Mouse (Mus musculus) embryonic facial prominence, embryonic 14.5 days (tissue): ENCODE measurements around the gene Antxr2. TPM values are rescaled to one million over a fixed set of nuclear protein-coding genes. Genes with fewer than 3 reads are reported as not detected.

Source experiments
- ATAC-seq: fragments of 200-750 bp; cut with Nextera tagmentation; 2 replicates; pipeline ENCODE4 v1.8.0; 2017; ENCODE audit warnings: low read depth, moderate number of reproducible peaks, moderate TSS enrichment
- DNase-seq: peaks from one replicate; pipeline ENCODE4 v3.0.0-alpha.2; 2015; ENCODE audit warnings: low spot score
- H3K27ac ChIP-seq: fragments of 300-500 bp; sonication (generic); replicated peaks from 2 replicates; pipeline ENCODE4 v1.5.1; 2014; ENCODE audit warnings: low read depth, mild to moderate bottlenecking, low read length, moderate library complexity
- H3K27me3 ChIP-seq: fragments of 300-500 bp; sonication (generic); replicated peaks from 2 replicates; pipeline ENCODE4 v1.6.1; 2014; ENCODE audit warnings: low read length; ENCODE audit not compliant: control insufficient read depth, insufficient read depth
- H3K36me3 ChIP-seq: fragments of 300-500 bp; sonication (generic); 2 replicates; pipeline ENCODE4 v1.6.1; 2014; ENCODE audit warnings: low read length, mixed read lengths; ENCODE audit not compliant: control insufficient read depth, insufficient read depth
- H3K4me1 ChIP-seq: fragments of 300-500 bp; sonication (generic); 2 replicates; pipeline ENCODE4 v1.6.1; 2014; ENCODE audit warnings: antibody characterized with exemption, low read length; ENCODE audit not compliant: control insufficient read depth, insufficient read depth
- H3K4me2 ChIP-seq: fragments of 300-500 bp; sonication (generic); 2 replicates; pipeline ENCODE4 v1.6.1; 2014; ENCODE audit warnings: low read depth, mild to moderate bottlenecking, low read length, moderate library complexity, mixed read lengths
- H3K4me3 ChIP-seq: fragments of 300-500 bp; sonication (generic); 2 replicates; pipeline ENCODE4 v1.5.1; 2014; ENCODE audit warnings: low read depth, mild to moderate bottlenecking, low read length
- H3K9ac ChIP-seq: fragments of 300-500 bp; sonication (generic); 2 replicates; pipeline ENCODE4 v1.6.1; 2014; ENCODE audit warnings: low read depth, mild to moderate bottlenecking, low read length, moderate library complexity, mixed read lengths
- H3K9me3 ChIP-seq: fragments of 300-500 bp; sonication (generic); 2 replicates; pipeline ENCODE4 v1.6.1; 2016; ENCODE audit warnings: low read length; ENCODE audit not compliant: control insufficient read depth
- WGBS: fragments of 180-500 bp; shearing (Covaris S2); extraction: QIAGEN DNeasy Blood & Tissue Kit; methylation state at CpG from one replicate; pipeline ENCODE4 v1.1.7; 2014; 5-methylcytosine and 5-hydroxymethylcytosine counted together
- polyA plus RNA-seq: library from polyadenylated mRNA; unstranded; fragments of >200 nt; fragmentation: Nextera tagmentation; extraction: Ambion mirVana; gene quantifications from 2 replicates; pipeline ENCODE4 v1.2.1, GENCODE M21; 2014

Antxr2 gene
- polyA plus RNA-seq, 1 experiment from 2014 or later = 29.1 TPM

DNA sequence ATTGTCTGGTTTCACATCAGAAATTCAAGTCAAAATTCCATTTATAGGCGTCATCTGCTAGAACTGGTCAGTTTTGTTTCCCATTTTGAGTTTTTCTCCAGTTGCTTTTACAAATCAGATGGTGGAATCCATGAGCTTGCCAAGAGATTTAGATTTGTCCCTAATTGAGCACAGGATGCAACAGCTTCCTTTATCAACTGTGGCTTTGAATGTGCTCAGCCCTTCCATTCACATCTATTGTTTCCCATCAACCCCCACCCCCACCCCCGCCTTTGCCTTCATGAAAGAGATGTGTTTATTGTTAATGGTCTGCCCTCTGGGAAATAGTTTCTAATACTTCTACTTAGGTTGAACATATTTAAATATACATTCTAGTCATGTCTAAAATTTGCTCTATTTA is 149.4 kb downstream of the Antxr2 start:
- DNase-seq (no peak), ATAC-seq (no peak)
- Histone ChIP-seq H3K27me3 (no peaks in the 10 kb centered on the region), H3K4me2 (no peak overlapping the region), H3K36me3 (peaks cover 26% of the 10 kb centered on the region), H3K9me3 (no peaks in the 10 kb centered on the region), H3K4me1 (no peaks in the 10 kb centered on the region), H3K4me3 (no peak overlapping the region), H3K27ac (no peak overlapping the region), H3K9ac (no peak overlapping the region)
- WGBS = 80% methylated on average over 2 of the region's 2 CpGs

DNA sequence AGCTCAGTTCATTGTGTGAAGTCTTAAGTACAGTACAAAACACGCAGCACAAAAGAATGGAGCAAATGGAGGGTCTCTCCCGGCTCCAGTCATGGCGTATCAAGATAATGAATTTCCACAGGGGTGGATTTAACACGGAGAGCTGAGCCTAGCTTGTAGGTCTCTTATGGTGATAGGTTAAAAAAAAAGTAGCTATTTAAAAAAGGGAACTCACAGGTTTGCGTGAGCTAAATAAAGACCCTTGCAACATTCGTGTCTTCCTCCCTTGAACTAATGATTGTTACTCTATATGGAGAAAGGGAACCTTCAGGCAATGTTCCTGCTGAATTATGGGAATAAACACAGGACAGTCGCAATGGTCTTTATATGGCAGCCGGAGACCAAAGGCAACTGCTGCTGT is 150.7 kb downstream of the Antxr2 start:
- 78% methylated on average over 8 of the region's 8 CpGs for WGBS

DNA sequence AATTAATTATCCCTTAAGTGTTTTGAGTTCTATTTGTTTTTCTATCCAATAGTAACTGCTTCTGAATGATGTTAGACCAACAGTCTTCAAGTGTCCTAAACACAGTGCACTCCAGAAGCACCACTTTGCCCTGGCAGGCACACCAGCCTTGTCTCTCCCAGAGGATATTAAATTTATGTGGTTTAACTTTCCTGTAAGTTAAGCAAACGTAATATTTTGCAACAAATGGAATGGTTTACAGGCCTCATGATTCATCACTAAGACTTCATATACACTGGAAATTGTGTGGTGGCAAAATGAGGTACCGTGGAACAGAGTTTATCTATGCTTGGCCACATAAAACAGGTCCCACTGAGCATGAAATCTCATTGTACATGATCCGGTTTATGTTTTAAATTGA is 152.0 kb downstream of the Antxr2 start:
- WGBS = 52% methylated on average over 3 of the region's 3 CpGs
- Histone ChIP-seq H3K4me1 (no peaks in the 10 kb centered on the region), H3K4me2 (no peak overlapping the region), H3K27ac (no peak overlapping the region), H3K9me3 (no peaks in the 10 kb centered on the region), H3K27me3 (no peaks in the 10 kb centered on the region), H3K4me3 (no peak overlapping the region), H3K9ac (no peak overlapping the region), H3K36me3 (0 out of 2 replicates have a peak, but pooled peaks cover under 1% of the 10 kb centered on the region)
- no peak for ATAC-seq
- DNase-seq = peak; percentile 12

More for the DNA sequence above, 150.7 kb downstream of the Antxr2 start:
- Histone ChIP-seq H3K4me1 (no peaks in the 10 kb centered on the region), H3K4me3 (no peak overlapping the region), H3K27ac (no peak overlapping the region), H3K4me2 (no peak overlapping the region), H3K9ac (no peak overlapping the region), H3K9me3 (no peaks in the 10 kb centered on the region), H3K27me3 (no peaks in the 10 kb centered on the region), H3K36me3 (peaks cover 13% of the 10 kb centered on the region)
- DNase-seq (no peak), ATAC-seq (no peak)

DNA sequence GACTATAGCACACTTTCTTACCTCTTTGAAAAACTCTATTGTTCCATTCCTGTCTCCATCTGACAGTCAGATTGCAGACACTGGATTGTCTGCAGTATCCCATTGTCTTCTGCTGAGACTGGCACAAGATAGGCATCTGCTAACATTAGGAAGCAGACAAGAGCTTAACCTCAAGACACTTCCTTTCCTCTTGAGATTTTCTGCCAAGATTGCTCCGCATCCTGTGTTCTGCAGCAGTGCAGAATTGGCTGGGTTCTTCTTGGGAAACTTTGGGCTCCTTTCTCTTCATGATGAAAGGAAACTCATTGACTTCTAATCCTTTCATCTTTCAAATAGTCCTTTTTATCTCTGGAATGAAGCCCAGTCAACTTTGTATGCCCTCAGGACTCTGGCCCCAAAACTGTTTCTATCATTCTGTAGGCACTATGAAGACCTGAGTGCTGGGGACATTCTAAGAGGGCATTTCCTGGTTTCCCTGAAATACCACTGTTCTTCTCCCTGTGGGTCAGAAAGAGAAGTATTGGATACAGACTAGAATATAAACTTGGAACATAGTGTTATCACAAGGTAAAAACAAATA is 152.5 kb downstream of the Antxr2 start:
- peak; percentile 17 for DNase-seq

DNA sequence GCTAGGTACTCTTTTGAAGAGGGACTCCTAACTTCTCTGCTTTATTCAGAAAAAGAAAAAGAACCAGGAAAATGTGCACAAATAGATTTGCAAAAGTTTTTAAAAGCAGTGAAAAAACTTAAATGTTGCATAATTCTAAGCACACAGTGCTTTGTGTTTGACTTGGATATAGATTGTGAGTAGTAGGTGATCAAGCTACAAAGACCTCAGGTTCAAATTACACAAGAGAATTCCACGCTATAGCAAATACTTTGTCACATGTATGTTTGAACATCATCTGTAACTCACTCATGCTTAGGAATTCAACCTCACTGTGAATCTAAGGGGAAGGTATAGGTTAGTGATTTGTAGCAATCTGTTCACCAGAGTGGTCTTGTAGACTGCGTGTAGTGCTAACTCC is 153.9 kb downstream of the Antxr2 start:
- WGBS = 83% methylated on average over 2 of the region's 2 CpGs

More for the DNA sequence above, 152.5 kb downstream of the Antxr2 start:
- Histone ChIP-seq H3K4me3 (no peak overlapping the region), H3K27ac (no peak overlapping the region), H3K9me3 (no peaks in the 10 kb centered on the region), H3K4me1 (no peaks in the 10 kb centered on the region), H3K27me3 (no peaks in the 10 kb centered on the region), H3K4me2 (no peak overlapping the region), H3K36me3 (no peaks in the 10 kb centered on the region), H3K9ac (no peak overlapping the region)
- WGBS = 78% methylated on average over 1 of the region's 1 CpGs
- no peak for ATAC-seq

GRCm38 (mm10) chr5:97867921-97868320 is 162.9 kb downstream of the Antxr2 start:
- Histone ChIP-seq H3K4me3 (no peak overlapping the region), H3K4me2 (no peak overlapping the region), H3K4me1 (no peaks in the 10 kb centered on the region), H3K9me3 (no peaks in the 10 kb centered on the region), H3K9ac (no peak overlapping the region), H3K36me3 (no peaks in the 10 kb centered on the region), H3K27ac (no peak overlapping the region), H3K27me3 (no peaks in the 10 kb centered on the region)
- DNase-seq = peak; percentile 34
- no peak for ATAC-seq
- 68% methylated on average over 2 of the region's 2 CpGs for WGBS

More for the DNA sequence above, 153.9 kb downstream of the Antxr2 start:
- Histone ChIP-seq H3K4me1 (no peaks in the 10 kb centered on the region), H3K36me3 (no peaks in the 10 kb centered on the region), H3K4me3 (no peak overlapping the region), H3K4me2 (no peak overlapping the region), H3K27me3 (no peaks in the 10 kb centered on the region), H3K27ac (no peak overlapping the region), H3K9ac (no peak overlapping the region), H3K9me3 (no peaks in the 10 kb centered on the region)
- DNase-seq (no peak), ATAC-seq (no peak)

- H3K36me3 ChIP-seq = no peaks in the 10 kb centered on the region
- no peak overlapping the region for H3K27ac ChIP-seq
- 91% methylated on average over 3 of the region's 3 CpGs for whole genome bisulfite sequencing
- no peak overlapping the region for H3K4me3 ChIP-seq
- DNase-seq (no peak), ATAC-seq (no peak)
- no peaks in the 10 kb centered on the region for H3K27me3 ChIP-seq
- H3K9me3 ChIP-seq = no peaks in the 10 kb centered on the region
- H3K4me1 ChIP-seq = no peaks in the 10 kb centered on the region
- H3K9ac ChIP-seq = no peak overlapping the region
- H3K4me2 ChIP-seq = no peak overlapping the region
These were observed 163.9 kb downstream of the Antxr2 start for GRCm38 (mm10) chr5:97866975-97867374.

- no peaks in the 10 kb centered on the region for H3K9me3 ChIP-seq
- no peaks in the 10 kb centered on the region for H3K36me3 ChIP-seq
- H3K4me2 ChIP-seq = no peak overlapping the region
- no peak overlapping the region for H3K9ac ChIP-seq
- no peak for ATAC-seq
- H3K4me3 ChIP-seq = no peak overlapping the region
- no peak overlapping the region for H3K27ac ChIP-seq
- H3K27me3 ChIP-seq = no peaks in the 10 kb centered on the region
- no peak for DNase-seq
- H3K4me1 ChIP-seq = no peaks in the 10 kb centered on the region
These were observed 173.7 kb downstream of the Antxr2 start for GRCm38 (mm10) chr5:97857101-97857500.

DNA sequence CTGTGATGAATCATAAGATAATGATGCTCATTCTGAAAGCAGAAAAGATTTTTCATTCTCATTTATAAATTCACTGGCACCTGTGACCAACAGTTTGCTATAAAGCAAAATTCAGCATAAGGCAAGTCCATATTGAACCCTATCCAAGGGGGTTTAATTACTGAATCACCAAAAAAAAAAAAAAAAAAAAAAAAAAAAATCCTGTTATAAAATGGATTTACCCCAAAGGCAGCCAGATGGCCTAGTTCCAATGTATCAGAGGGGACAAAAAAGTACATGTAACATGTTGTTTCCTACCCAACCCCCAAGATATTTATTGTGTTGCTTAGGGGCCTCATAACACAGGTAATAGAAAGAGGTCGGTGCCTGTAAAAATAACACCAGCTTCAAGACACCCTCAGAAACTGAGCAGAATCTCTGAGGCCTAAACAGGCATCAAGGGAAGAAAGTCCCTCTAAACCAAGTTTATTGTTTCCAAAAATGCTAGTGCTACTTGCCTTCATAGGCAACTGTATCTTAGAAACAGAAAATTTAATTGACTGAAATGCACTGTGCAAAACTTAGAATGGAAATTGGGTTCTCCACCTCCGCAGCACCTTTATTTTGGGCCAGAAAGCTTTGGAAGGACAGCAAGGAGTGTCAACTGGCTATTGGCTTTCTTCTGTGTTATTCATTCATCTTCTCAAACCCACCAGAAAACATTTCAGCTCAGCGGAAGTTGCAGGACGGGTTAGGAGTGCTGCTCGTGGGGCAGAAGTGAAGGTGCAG is 178.7 kb downstream of the Antxr2 start:
- H3K27ac ChIP-seq = no peak overlapping the region
- H3K27me3 ChIP-seq = no peaks in the 10 kb centered on the region
- no peak overlapping the region for H3K9ac ChIP-seq
- H3K4me2 ChIP-seq = no peak overlapping the region
- no peaks in the 10 kb centered on the region for H3K4me1 ChIP-seq
- ATAC-seq (no peak), DNase-seq (no peak)
- H3K36me3 ChIP-seq = no peaks in the 10 kb centered on the region
- H3K9me3 ChIP-seq = no peaks in the 10 kb centered on the region
- 89% methylated on average over 5 of the region's 5 CpGs for WGBS
- no peak overlapping the region for H3K4me3 ChIP-seq
